Mouse (Mus musculus): ENCODE results near the gene Dnah1.
A peak's percentile ranks its signal among the peaks of the same experiment; 100 is the strongest.

Gene Dnah1

DNA sequence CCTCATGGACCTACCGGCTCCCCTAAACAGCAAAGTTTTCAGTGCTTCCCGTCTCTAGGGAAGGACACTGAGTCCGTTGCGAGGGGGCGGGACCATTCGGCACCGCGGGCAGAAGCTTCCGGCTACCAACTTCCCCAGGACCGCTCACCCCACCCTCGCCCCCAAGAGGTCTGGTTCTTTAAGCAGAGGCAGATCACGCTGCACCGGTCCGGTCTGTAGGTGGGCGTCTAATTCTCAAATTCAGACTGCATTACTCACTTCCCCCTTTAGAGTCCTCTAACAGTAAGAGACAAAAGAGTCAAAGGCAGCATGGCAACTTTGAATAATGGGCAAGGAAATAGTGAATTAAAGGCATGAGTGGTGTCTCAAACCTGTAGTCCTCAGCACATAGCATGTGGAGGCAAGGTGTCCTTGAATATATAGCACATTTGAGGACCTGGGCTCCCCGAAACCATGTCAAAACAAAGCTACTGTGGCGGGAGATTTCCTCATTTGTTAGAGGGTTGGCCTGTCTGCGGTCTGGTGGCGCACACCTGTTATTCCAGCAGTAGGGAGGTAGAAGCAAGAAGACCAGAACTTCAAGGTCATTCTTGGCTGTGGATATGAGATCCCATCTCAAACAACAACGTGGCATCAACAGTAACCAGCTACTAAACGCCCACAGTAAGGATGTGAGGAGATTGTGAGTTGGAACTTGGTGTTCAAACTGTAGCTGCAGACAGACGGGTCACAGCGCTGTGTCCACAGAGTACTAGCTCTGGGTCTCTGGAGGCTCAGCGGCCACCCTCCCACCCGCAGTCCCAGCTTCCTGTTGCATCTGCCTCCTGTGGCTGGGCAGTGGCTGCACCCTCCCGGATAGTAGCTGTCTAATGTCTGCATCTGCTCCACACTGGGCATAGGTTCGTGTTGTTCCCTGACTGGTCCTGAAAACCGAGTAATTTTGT is at the start of gene Dnah1:
TSS of gene Dnah1 (minus strand) at position 48 of the 944 bp plus-strand sequence.
- peak; percentile 66 to 75 for DNase-seq

DNA sequence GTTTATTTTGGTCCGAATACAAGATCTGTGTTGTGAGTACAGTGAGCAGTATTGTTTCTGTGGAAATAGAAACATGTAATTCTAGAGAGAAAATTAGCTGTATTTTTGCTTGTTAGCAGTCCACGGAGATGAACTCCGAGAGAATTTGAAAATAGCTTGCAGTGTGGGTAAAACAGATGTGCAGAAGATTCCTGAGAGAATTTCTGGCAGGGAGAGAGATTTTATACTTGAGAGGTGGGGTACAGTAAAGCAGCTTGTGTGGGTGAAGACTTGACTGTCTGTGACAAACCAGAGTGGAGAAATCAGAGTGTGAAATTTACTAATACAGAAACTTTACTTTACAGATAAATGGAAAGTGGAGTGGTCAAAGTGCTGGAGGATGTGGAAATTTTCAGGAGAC is 45.7 kb upstream of the Dnah1 start:
- no peak for DNase-seq

DNA sequence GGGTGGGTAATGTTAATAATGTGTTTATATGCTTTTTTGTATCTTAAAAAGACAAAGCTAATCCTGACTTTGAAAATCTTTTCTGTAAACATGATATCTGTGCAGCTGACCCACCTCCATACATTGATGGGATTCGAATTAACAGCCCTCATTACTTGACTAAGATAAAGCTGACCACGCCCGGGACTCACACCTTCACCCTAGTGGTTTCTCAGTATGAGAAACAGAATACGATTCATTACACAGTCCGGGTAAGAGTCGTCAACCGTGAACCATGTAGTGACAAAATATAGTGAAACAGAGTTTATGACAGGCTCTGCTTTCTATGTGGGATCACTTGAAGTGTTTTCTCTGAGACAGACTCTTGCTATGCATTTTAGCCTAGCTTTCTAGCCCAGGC is 44.3 kb upstream of the Dnah1 start:
- DNase-seq: no peak

DNA sequence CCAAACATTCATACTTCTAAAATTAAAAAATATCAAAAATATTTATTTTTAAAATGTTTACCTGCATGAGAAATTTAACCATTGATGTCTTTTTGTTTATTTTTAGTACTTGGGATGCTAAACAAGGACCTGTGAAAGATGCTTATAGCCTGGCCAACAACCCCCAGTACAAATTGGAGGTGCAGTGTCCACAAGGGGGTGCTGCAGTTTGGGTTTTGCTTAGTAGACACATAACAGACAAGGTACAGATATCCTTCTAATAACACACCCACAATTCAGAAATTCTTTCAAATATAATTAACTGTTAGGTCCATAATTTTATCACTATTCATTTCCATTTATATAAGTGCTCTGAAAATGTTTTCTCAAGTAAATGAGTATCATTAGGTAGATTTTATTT is 41.7 kb upstream of the Dnah1 start:
- peak; percentile 60 to 83 for DNase-seq

DNA sequence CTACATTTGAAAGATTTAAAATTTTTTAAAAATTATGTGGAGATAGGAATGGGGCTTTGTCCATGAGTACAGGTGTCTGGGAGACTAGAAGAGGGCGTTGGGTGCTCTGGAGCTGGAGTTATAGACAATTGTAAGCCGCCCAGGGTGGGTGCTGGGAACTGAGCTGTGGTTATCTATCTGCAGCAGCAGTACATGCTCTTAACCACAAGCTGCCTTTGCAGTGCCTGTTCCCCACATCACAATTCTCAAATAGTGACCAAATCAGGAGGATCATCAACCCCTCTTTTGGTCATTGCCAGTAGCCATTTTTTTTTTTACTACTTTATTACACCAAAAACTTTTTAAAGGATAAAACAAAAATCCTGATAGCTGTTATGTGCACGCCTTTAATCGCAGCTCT is 40.9 kb upstream of the Dnah1 start:
- no peak for DNase-seq

DNA sequence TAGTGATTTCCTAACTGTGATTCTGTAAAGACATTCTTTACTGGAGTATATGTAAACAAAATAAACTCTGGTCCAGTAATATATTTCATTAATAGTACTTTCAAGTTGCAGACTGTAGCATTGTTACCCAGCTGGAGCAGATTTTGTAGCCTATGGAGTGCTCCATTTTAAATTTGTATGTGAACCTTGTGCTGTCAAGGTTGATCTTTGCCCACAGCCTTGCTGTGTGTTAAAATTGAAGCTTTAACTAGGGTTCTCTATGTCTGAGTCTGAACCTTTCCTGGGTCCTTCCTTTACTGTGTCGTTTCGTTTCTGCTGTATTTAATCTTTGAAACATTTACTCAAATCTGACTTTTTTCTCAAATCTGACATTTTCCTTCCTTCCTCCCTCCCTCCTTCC is 38.5 kb upstream of the Dnah1 start:
- no peak for DNase-seq

DNA sequence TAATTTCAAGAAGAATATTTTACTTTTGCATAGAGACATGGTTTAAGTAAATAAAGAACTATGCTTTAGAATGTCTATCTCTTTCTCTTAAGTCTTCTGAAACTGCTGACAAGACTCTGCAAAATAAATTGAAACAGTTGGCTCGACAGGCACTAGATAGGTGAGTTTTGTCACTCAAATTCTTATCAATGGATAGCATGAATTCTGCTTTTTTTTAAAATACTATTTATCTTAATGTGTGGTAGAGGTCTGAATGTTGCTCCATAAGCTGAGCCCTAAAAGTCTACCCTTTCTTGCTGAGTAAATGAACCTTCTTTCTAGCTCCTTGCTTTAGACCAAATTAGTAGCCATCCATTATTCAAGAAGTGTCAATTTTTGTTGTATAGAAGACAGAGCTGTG is 21.7 kb upstream of the Dnah1 start:
- no peak for DNase-seq

DNA sequence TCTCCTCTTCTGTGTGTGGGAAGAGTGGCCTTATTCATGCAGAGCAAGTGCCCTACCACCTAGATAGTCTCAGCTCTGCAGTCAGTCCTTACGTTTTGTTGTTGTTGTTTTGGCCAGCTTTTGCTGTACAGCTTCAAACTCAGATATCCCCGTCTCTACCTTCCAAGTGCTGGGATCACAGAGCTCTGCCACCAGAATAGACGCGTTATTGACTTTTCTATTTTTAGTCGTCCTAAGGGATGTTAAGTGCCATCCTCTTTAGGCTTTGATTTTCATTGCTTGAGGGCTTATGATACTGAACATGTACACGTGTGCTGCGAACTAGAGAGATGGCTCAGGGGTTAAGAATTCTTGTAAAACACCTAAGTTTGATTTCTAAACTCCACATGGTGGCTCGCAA is 19.5 kb upstream of the Dnah1 start:
- DNase-seq: no peak

DNA sequence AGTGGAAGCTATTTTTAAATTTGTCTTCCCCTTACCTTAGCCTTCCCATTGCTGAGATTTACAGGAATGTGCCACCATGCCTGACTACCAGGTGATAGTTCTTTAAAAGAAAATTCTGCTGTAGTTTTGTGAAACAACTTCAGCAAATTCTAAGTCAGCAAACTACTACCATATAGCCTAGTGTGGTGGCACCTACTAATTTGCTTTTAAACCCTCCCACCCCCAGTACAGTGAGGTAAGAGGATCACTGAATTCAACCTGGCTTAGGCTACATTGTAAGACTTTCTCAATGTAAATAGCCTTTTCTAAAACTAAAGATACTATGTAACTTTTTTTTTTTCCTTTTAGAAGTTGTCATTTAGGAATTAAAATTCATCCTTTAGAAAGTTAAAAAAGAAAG is 14.3 kb upstream of the Dnah1 start:
- DNase-seq: no peak

DNA sequence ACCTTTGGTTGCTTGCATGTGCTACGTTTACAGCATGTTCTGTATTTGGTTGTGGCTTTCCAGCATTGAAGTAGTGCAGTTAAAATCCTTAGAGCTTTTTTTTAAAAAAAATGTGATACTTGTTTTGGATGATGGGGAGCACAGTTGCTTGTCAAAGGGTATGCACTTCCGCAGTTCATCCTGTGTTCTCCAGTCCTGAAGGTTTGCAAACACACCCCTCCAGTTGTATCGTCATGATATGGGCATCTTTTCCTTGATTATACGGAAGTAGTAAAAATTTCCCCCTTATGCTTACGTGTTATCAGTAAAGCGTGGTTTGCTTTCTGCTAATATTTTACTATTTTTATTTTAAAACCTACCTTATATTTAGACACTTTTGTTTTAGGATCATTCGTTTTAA is 13.7 kb upstream of the Dnah1 start:
- no peak for DNase-seq

DNA sequence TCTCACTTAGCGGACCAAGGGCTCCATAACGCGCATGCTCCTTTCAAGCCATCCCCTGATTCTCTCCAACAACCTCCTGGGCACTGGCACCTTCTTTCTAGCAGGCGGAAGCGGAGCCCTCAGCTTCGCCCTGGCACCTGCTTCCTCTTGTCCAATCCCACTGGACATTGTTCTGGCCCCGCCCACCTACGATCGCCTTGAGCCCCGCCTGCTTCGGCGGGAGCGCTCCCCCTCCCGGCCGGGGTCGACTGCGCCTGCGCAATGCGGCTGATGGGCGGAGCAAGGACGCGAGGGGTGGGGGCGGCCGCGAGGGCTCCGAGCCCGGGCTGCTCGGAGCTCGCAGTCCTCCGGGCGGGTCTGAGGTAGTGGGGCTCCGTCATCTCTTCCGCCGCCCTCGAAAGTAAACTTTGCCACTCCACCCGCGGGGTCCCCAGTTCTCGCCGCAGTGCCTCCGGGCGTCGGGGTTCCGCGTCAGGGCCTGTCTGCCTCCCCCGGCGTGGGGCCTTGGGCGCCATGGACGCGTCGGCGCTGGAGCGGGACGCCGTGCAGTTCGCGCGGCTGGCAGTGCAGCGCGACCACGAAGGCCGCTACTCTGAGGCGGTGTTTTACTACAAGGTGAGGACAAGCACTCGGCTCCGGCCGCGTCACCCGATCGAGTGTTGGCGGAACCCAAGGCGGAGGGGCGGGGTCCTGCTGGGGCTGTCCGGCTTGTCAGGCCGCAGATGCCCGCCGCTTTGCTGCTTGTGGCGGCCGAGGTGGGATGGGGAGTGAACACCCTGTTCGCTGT is 12.9 kb upstream of the Dnah1 start, which contains the start of gene Capn7:
TSS of gene Capn7 (plus strand) at position 270 of the 787 bp plus-strand sequence.
- peak; percentile 95 to 99 for DNase-seq

DNA sequence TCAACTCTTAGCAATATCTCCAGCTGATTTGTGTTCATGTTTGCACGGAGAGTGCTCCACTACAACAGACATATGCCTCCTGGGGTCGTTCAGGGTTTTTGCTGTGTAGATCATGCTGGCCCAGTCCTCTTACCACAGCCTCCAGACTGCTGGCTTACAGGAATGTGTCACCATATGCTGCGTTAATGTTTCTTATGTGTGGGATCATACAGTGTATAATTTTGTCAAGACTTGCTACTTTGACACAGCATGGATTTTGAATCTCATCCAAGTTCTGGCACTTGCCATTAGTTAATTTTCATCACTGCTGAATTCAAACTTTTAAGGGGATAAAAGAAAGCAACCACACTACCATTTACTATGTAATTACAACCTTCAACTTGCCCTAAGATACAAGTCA is 12.1 kb upstream of the Dnah1 start:
- no peak for DNase-seq

DNA sequence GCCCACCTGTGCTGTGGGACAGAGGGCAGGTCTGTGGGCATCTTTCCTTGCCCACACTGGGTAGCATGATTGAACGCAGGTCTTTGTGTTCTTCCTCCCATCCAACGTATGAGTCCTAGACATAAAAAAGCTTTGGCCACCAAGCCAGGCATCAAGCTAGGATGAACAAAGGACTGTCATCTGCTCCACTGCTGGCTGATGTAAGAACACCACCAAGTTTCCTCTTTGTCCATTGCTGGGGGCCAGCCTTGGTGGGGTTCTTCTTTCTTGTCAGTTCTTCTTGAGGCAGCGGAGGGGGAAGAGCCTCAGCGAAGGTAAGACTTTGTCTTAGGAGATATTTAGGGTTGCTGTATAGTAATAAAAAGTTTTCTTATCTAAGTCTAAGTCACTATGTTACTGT is 7.3 kb upstream of the Dnah1 start:
- no peak for DNase-seq

DNA sequence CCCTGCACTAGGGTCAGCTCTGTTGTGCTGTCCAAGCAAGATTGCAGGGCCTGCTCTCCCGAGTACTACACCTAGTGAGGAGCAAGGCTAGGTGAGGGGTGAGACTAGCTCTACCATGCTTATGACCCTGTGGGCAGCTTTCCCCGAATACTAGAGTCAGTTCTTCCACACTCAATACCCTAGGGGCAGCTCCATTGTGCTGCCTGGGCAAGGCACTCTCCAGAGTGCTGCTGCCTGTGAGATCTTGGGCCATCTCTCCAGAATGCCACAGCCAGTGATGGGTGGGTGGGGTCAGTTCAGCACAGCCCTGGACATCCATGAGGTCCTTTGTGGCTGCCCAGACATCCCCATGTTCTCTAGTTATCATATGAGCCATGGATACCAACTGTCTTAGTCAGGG is 6.0 kb upstream of the Dnah1 start:
- DNase-seq: no peak

DNA sequence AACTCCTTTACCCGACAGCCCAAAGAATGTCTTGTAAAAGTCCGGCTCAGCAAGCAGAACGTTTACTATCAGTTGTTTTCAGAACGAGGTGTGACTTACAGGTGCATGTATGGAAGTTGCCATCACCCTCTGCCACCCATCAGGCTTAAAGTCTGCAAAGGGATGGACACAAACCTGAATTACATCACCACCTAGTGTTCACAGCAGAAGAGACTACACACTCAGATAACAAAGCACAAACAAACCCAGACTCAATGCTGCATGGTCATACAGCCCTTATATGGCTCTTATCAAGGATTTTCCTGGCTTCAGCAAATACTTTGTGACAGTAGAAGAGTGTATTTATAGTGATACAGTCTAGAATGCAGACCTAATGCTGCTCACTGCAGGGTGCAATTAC is 4.0 kb upstream of the Dnah1 start:
- DNase-seq: no peak

DNA sequence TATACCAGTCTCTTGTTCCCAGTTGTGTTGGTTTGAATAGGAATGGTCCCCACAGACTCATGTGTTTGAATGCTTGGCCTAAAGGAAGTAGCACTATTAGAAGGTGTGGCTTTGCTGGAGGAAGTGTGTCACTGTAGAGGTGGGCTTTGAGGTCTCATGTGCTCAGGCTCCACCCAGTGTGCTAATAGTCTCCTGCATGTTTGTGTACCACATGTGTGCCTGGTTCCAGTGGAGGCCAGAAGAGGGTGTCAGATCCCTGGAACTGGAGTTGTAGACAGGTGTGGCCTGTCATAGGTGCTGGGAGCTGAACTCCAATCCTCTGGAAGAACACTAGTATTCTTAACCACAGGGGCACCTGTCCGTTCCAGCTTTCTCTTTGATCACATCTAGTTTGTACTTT is 3.5 kb upstream of the Dnah1 start:
- DNase-seq: no peak

DNA sequence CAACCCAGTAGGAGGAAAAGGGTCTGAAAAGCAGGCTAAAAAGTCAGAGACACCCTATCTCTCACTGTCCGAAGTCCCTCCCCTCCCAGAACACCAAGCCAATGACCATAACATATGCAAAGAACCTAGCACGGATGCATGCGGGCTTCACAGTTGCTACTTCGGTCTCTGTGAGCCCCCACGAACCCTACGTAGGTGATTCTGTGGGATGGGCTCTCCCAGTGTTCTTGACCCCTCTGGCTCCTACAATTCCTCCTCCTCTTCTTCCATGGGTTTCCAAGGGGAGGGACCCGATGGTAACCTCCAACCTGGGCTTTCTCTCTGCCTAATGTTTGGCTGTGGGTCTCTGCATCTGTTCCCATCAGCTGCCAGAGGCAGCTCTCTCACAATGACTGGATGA is 3.1 kb upstream of the Dnah1 start:
- DNase-seq: no peak

DNA sequence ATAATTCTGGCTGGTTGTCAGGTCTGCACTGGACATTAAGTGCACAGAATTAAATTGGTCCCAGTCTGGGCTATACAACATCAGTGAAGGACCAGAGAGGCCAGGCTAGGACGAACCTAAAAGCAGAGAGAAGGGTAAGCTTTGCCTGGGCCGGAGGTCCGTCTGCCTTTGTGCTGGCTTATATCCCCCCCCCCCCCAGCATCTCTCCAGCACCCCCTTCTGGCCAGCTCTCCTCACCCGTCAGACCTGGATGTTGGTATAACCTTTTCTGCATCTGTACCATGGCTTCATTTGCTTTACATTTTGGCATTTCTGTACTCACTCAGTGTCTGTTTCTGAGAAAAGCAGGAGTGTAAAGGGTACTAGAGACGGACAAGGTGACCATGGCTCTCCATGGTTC is 1.9 kb upstream of the Dnah1 start:
- DNase-seq: no peak

DNA sequence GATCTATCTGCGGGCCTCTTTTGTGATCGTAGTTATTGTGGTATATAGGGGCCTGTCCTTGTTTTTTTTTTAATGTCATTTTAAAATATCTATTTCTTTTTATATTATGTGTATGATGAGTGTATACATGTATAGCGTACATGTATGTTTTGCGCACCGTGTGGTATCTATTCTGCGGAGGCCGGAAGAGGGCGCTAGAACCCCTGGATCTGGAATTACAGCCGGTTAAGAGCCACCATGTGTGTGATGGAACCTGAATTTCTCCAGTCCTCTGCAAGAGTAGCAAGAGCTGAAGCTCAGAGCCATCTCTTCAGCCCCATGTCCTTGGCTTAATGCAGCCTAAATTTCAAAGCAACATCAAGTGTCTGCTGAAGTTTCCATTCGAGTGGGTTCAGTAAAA is 1.2 kb upstream of the Dnah1 start:
- DNase-seq: no peak

DNA sequence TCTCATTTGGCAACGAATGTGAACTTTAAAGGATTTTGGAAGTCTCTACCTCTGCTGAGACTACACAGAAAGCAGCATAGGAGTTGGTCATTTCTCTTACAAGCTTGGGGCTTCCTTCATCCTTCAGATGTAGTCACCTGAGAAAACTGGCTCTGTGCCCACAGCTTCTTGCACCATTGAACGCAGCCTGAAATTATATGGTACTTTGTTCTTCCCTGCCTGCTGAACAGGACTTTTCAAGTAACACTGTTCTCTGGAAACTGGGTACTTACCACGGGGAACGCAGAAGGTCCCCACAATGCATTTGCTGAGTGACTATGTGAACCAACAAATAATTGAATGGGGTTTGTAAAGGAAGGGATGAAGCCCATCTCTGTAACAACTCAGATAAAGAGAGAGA is 507 bp downstream of the Dnah1 start:
- no peak for DNase-seq

DNA sequence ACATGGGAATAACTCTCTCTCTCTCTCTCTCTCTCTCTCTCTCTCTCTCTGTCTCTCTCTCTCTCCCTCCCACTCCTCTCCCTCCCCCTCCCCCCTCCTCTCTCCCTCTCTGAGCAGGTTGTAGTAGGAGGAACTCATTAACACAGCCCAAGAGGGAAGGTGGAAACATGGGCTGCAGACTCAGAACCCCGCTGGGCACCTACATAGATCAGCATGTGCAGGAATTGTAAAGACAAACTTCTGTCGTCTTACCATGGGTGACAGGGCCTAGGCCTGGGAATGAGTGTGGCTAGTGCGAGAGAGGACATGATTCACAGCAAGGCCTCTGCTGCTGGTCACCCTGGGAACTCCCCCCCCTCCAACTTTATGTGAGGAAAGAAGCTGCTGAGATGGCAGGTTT is 1.5 kb downstream of the Dnah1 start:
- DNase-seq: no peak

DNA sequence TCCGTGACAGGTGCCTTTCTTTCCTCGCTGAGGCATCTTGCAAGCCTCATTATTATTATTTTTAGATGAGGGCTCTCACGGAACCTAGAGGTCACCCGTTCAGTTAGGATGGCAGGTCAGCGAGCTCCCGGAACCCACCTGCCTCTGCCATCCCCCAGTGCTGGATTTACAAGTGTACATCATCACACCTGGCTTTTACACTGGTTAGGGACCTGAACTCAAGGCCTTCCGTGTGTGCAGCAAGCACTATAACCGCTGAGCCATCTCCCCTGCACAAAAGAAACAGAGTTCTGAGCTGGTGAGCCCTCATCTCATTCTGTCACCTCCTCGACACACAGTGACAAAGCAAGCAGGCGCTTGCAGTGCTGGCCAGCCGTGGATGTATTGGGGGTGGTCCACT is 2.5 kb downstream of the Dnah1 start:
- DNase-seq: no peak

DNA sequence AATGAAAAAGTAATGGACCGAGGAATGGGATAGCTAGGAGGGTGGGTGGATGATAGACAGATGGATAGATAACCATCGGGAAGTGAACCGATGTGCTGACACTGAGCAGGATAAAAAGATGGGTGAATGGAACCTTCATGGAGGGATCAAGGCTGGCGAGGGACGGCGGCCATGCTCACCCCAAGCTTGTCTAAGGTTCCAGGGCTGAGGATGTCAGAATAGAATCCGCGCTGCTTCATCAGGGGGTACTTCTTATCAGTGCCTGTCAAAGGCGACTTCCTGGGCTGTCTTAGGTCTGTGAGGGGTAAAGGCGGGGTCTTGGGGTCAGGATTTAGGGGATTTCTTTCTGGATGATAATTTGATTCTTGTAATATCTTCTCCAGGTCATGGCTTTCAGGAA is 4.2 kb downstream of the Dnah1 start:
- no peak for DNase-seq

DNA sequence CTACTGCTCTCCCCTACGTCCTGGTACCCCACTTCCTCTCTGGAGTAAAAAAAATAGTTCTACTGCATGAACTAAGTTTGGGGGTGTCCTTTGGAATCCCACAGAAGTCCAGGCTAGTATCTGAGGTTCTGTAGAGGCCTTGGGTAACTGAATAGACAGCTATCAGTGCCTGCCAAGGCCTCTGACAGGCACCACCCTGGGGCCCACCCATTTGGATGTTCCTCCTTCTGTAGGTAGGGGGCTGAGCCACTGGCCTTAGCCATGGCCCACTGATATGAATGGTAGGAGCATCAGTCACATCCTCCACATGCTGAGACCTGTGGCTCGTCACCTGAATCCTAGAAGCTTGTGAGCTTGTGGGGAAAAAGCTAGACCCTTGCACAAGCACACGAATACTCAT is 5.9 kb downstream of the Dnah1 start:
- DNase-seq: no peak

Measured in spleen, adult 18-20 months (tissue).